Mouse (Mus musculus) lung, embryonic 14.5 days (tissue): ENCODE data around the gene Ly6g6e. TPM values are rescaled to one million over a fixed set of nuclear protein-coding genes. Genes with fewer than 3 reads are reported as not detected.

Experiments
- ATAC-seq: fragments of 200-750 bp; cut with Nextera tagmentation; 2 replicates; pipeline ENCODE4 v1.8.0; 2017; ENCODE audit warnings: mild to moderate bottlenecking, moderate TSS enrichment, moderate library complexity; ENCODE audit not compliant: insufficient read depth
- DNase-seq: peaks from one replicate; pipeline ENCODE4 v3.0.0-alpha.2; 2015
- H3K27ac ChIP-seq: fragments of 300-500 bp; sonication (generic); 2 replicates; pipeline ENCODE4 v1.5.1; 2014; ENCODE audit warnings: low read depth, mild to moderate bottlenecking, moderate library complexity
- H3K27me3 ChIP-seq: fragments of 300-500 bp; sonication (generic); 2 replicates; pipeline ENCODE4 v1.6.1; 2014; ENCODE audit warnings: low read length, control low read depth; ENCODE audit not compliant: insufficient read depth
- H3K36me3 ChIP-seq: fragments of 300-500 bp; sonication (generic); 2 replicates; pipeline ENCODE4 v1.6.1; 2014; ENCODE audit warnings: control low read depth; ENCODE audit not compliant: insufficient read depth
- H3K4me1 ChIP-seq: fragments of 300-500 bp; sonication (generic); 2 replicates; pipeline ENCODE4 v1.6.1; 2014; ENCODE audit warnings: antibody characterized with exemption, control low read depth; ENCODE audit not compliant: insufficient read depth
- H3K4me2 ChIP-seq: fragments of 300-500 bp; sonication (generic); 2 replicates; pipeline ENCODE4 v1.6.1; 2014; ENCODE audit warnings: mild to moderate bottlenecking
- H3K4me3 ChIP-seq: fragments of 300-500 bp; sonication (generic); 2 replicates; pipeline ENCODE4 v1.5.1; 2014; ENCODE audit warnings: low read depth, low read length
- H3K9ac ChIP-seq: fragments of 300-500 bp; sonication (generic); 2 replicates; pipeline ENCODE4 v1.6.1; 2014
- H3K9me3 ChIP-seq: fragments of 300-500 bp; sonication (generic); 2 replicates; pipeline ENCODE4 v1.6.1; 2016; ENCODE audit warnings: low read depth, low read length, control low read depth
- CTCF ChIP-seq: IDR thresholded peaks from 2 replicates; pipeline ENCODE4 v1.5.1; 2016; ENCODE audit warnings: antibody characterized with exemption, low read depth
- WGBS: fragments of 180-500 bp; shearing (Covaris S2); extraction: QIAGEN DNeasy Blood & Tissue Kit; methylation state at CpG from one replicate; pipeline ENCODE4 v1.1.7; 2014; 5-methylcytosine and 5-hydroxymethylcytosine counted together
- polyA plus RNA-seq: library from polyadenylated mRNA; unstranded; fragments of >200 nt; fragmentation: Nextera tagmentation; extraction: Ambion mirVana; gene quantifications from 2 replicates; pipeline ENCODE4 v1.2.1, GENCODE M21; 2014

Ly6g6e gene
- polyA plus RNA-seq, 1 experiment from 2014 or later = 0.43 TPM

GRCm38 (mm10) chr17:35094475-35095365, 18.0 kb downstream of the Ly6g6e start:
- Histone ChIP-seq H3K9ac (no peak overlapping the region), H3K27me3 (no peaks in the 10 kb centered on the region), H3K36me3 (peaks cover 78% of the 10 kb centered on the region), H3K27ac (no peak overlapping the region), H3K4me2 (no peak overlapping the region), H3K4me1 (peaks cover 7% of the 10 kb centered on the region), H3K9me3 (no peaks in the 10 kb centered on the region), H3K4me3 (no peak overlapping the region)
- ATAC-seq = no peak
- DNase-seq = no peak
- WGBS = 86% methylated on average over 15 of the region's 15 CpGs
- no peak for TF ChIP-seq CTCF

GRCm38 (mm10) chr17:35096597-35096996, 19.9 kb downstream of the Ly6g6e start:
- Histone ChIP-seq H3K4me3 (no peak overlapping the region), H3K4me1 (no peaks in the 10 kb centered on the region), H3K4me2 (no peak overlapping the region), H3K9me3 (no peaks in the 10 kb centered on the region), H3K36me3 (peaks cover 94% of the 10 kb centered on the region), H3K27me3 (no peaks in the 10 kb centered on the region), H3K27ac (no peak overlapping the region), H3K9ac (no peak overlapping the region)
- DNase-seq = no peak
- ATAC-seq = no peak
- 85% methylated on average over 12 of the region's 12 CpGs for WGBS
- TF ChIP-seq CTCF = no peak

GRCm38 (mm10) chr17:35097164-35097655, 20.5 kb downstream of the Ly6g6e start:
- DNase-seq = no peak
- H3K27me3 ChIP-seq = no peaks in the 10 kb centered on the region
- no peaks in the 10 kb centered on the region for H3K9me3 ChIP-seq
- H3K36me3 ChIP-seq = peaks cover 96% of the 10 kb centered on the region
- no peak overlapping the region for H3K4me2 ChIP-seq
- WGBS = 81% methylated on average over 12 of the region's 12 CpGs
- no peak overlapping the region for H3K9ac ChIP-seq
- TF ChIP-seq CTCF = no peak
- no peak for ATAC-seq
- H3K4me1 ChIP-seq = no peaks in the 10 kb centered on the region
- H3K27ac ChIP-seq = no peak overlapping the region
- no peak overlapping the region for H3K4me3 ChIP-seq

GRCm38 (mm10) chr17:35100196-35100765, 23.6 kb downstream of the Ly6g6e start:
- H3K27ac ChIP-seq = no peak overlapping the region
- H3K4me1 ChIP-seq = no peaks in the 10 kb centered on the region
- ATAC-seq (no peak), DNase-seq (no peak)
- H3K4me2 ChIP-seq = no peak overlapping the region
- no peaks in the 10 kb centered on the region for H3K9me3 ChIP-seq
- 63% methylated on average over 10 of the region's 10 CpGs for WGBS
- H3K9ac ChIP-seq = no peak overlapping the region
- peaks cover 88% of the 10 kb centered on the region for H3K36me3 ChIP-seq
- no peak for TF ChIP-seq CTCF
- no peaks in the 10 kb centered on the region for H3K27me3 ChIP-seq
- no peak overlapping the region for H3K4me3 ChIP-seq

- TF ChIP-seq CTCF = no peak
- Histone ChIP-seq H3K36me3 (peaks cover 80% of the 10 kb centered on the region), H3K4me3 (no peak overlapping the region), H3K27me3 (no peaks in the 10 kb centered on the region), H3K4me2 (no peak overlapping the region), H3K9me3 (no peaks in the 10 kb centered on the region), H3K9ac (no peak overlapping the region), H3K4me1 (no peaks in the 10 kb centered on the region), H3K27ac (no peak overlapping the region)
- WGBS = 83% methylated on average over 11 of the region's 11 CpGs
- DNase-seq = no peak
- ATAC-seq = no peak
Observed at GRCm38 (mm10) chr17:35101161-35101560, 24.5 kb downstream of the Ly6g6e start.

GRCm38 (mm10) chr17:35102299-35102698, 25.6 kb downstream of the Ly6g6e start:
- no peak overlapping the region for H3K4me2 ChIP-seq
- no peaks in the 10 kb centered on the region for H3K9me3 ChIP-seq
- TF ChIP-seq CTCF = no peak
- 67% methylated on average over 8 of the region's 8 CpGs for WGBS
- H3K36me3 ChIP-seq = peaks cover 68% of the 10 kb centered on the region
- no peaks in the 10 kb centered on the region for H3K4me1 ChIP-seq
- no peak for DNase-seq
- no peak for ATAC-seq
- no peak overlapping the region for H3K4me3 ChIP-seq
- H3K9ac ChIP-seq = no peak overlapping the region
- H3K27me3 ChIP-seq = no peaks in the 10 kb centered on the region
- H3K27ac ChIP-seq = no peak overlapping the region

DNA sequence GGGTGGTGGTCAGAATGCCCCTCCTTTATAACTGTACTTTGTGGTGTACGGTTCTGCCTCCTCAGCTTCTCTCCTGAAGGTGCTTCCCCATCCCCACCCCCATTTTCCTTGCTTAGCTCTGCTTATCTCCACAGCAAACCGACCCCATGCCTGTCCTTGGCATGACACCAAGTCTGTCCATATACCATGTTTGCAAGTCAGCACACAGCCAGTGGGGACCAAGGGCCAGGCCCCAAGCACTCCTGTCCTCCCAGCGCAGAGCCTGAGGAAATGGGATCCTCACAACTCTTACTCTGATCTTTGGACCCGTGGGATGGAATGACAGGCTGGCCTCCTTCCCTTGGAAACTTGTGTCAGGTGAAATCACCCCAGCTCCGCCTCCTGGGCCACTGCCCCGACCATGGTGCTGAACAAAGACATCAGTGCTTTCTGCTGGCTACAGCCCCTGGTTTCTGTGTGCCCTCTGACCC, 26.6 kb downstream of the Ly6g6e start:
- peaks cover 59% of the 10 kb centered on the region for H3K36me3 ChIP-seq
- H3K27me3 ChIP-seq = no peaks in the 10 kb centered on the region
- no peaks in the 10 kb centered on the region for H3K9me3 ChIP-seq
- H3K4me3 ChIP-seq = no peak overlapping the region
- TF ChIP-seq CTCF = no peak
- H3K27ac ChIP-seq = no peak overlapping the region
- H3K4me1 ChIP-seq = no peaks in the 10 kb centered on the region
- WGBS = 52% methylated on average over 6 of the region's 6 CpGs
- no peak overlapping the region for H3K9ac ChIP-seq
- DNase-seq (no peak), ATAC-seq (no peak)
- no peak overlapping the region for H3K4me2 ChIP-seq
